Mouse (Mus musculus) ES-E14 (cell line): Measurements from ENCODE around the gene 1700010I14Rik. TPM values are rescaled to one million over a fixed set of nuclear protein-coding genes. Genes with fewer than 3 reads are reported as not detected.

Source experiments
- DNase-seq: peaks from one replicate; pipeline ENCODE4 v3.0.0-alpha.2; 2013; ENCODE audit warnings: low read depth, low spot score
- H3K27ac ChIP-seq: 2 replicates; pipeline ENCODE4 v1.5.1; 2012; ENCODE audit warnings: low read depth, mild to moderate bottlenecking, low read length, moderate library complexity, mixed read lengths; ENCODE audit not compliant: poor library complexity, insufficient read depth, severe bottlenecking
- H3K36me3 ChIP-seq: 2 replicates; pipeline ENCODE4 v1.6.1; 2012; ENCODE audit warnings: mild to moderate bottlenecking, low read length, moderate library complexity, mixed read lengths; ENCODE audit not compliant: control insufficient read depth, poor library complexity, insufficient read depth, severe bottlenecking
- H3K4me1 ChIP-seq, 2 experiments: fragments of 150-350 bp in 1 of 2; sonication (generic) in 1 of 2; 2 replicates each; pipeline ENCODE4 v1.6.1; 2012; ENCODE audit warnings: low read length in 2 of 2, mild to moderate bottlenecking in 1 of 2, mixed read lengths in 1 of 2; ENCODE audit not compliant: control insufficient read depth in 2 of 2, insufficient read depth in 2 of 2, poor library complexity in 1 of 2
- H3K4me3 ChIP-seq, 2 experiments: fragments of 150-350 bp in 1 of 2; sonication (generic) in 1 of 2; 2 replicates each; pipeline ENCODE4 v1.5.1; 2012; ENCODE audit warnings: low read length in 2 of 2, low read depth in 1 of 2, mild to moderate bottlenecking in 1 of 2, mixed read lengths in 1 of 2; ENCODE audit not compliant: insufficient read depth in 1 of 2, poor library complexity in 1 of 2, severe bottlenecking in 1 of 2
- H3K9ac ChIP-seq: 2 replicates; pipeline ENCODE4 v1.6.1; 2012; ENCODE audit warnings: low read depth, mild to moderate bottlenecking, low read length, mixed read lengths; ENCODE audit not compliant: poor library complexity, insufficient read depth, severe bottlenecking
- H3K9me3 ChIP-seq: fragments of 150-350 bp; sonication (generic); 2 replicates; pipeline ENCODE4 v1.6.1; 2012; ENCODE audit warnings: low read depth, mild to moderate bottlenecking, low read length; ENCODE audit not compliant: control insufficient read depth, insufficient read depth
- CHD2 ChIP-seq: IDR thresholded peaks from 2 replicates; pipeline ENCODE4 v1.6.1; 2014; ENCODE audit warnings: mild to moderate bottlenecking, low read depth, low read length, inconsistent platforms
- HCFC1 ChIP-seq: IDR thresholded peaks from 2 replicates; pipeline ENCODE4 v1.6.1; 2012; ENCODE audit warnings: low read length, inconsistent platforms, borderline replicate concordance; ENCODE audit not compliant: insufficient read depth
- MAFK ChIP-seq: IDR thresholded peaks from 2 replicates; pipeline ENCODE4 v1.6.1; 2014; ENCODE audit warnings: mild to moderate bottlenecking, low read depth, low read length, inconsistent platforms; ENCODE audit not compliant: insufficient read depth
- ZC3H11A ChIP-seq: IDR thresholded peaks from 2 replicates; pipeline ENCODE4 v1.6.1; 2012; ENCODE audit warnings: low read depth, mild to moderate bottlenecking, inconsistent platforms, low read length, borderline replicate concordance
- ZNF384 ChIP-seq: IDR thresholded peaks from 2 replicates; pipeline ENCODE4 v1.6.1; 2012; ENCODE audit warnings: low read depth, low read length, inconsistent platforms
- in situ Hi-C, 2 experiments: fragments of 600-800 bp; cut with MboI; formaldehyde crosslinking; loops; one replicate each; pipeline ENCODE4 v1.15.1; 2025; ENCODE audit warnings: low sequenced_read_pairs in 2 of 2, inconsistent platforms in 1 of 2; ENCODE audit not compliant: unreplicated experiment in 2 of 2
- total RNA-seq: library from RNA; depleted of rRNA; stranded (reverse); fragments of 300-350 nt; gene quantifications from 2 replicates; pipeline ENCODE4 v1.2.3, GENCODE M21; 2012

Gene 1700010I14Rik
- total RNA-seq, 1 experiment: 0.22 TPM

DNA sequence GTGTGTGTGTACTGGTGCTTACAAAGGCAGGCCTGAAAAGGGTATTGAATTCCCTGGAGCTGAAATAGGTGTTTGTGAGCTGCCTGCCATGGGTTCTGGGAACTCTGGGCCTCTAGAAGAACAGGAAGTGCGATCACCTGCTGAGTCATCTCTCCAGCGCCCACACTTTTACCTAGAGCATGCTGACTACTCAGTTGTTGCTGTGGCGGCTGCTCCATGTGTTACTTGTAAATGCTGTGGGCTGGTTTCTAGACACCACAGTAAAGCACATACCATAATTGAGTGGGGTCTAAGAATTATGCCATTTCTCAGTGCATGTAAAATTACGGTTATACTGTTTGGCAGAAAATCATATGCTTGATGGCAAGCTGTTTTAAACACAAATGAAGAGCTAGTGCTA is 14.3 kb downstream of the 1700010I14Rik start:
- in situ Hi-C loops: no loop called here
- DNase-seq: no peak
- TF ChIP-seq ZNF384 (no peak), HCFC1 (no peak), MAFK (no peak), ZC3H11A (no peak), CHD2 (no peak)

DNA sequence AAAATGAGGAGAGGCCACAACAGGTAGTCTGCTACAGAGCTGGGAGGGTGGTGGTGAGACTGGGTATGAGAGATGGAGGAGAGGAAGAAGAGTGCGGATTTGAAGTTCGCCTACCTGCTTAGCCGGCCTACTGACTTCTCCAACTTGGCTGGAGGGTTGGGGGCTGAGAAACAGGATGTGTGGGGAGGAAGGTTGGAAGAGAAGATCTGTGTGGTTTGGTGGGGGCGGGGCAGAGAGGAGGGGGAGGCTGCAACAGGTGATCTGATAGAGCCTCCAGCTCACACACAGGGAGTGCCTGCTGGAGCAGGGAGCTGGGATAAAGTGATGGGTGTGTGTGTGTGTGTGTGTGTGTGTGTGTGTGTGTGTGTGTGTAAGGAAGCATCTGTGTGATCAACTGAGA is 16.4 kb downstream of the 1700010I14Rik start:
- H3K4me3 ChIP-seq: no peak overlapping the region
- in situ Hi-C loops: no loop called here
- H3K36me3 ChIP-seq: no peaks in the 10 kb centered on the region
- no peak overlapping the region for H3K9ac ChIP-seq
- no peaks in the 10 kb centered on the region for H3K9me3 ChIP-seq
- DNase-seq: no peak
- H3K4me1 ChIP-seq: no peaks in the 10 kb centered on the region
- H3K27ac ChIP-seq: no peak overlapping the region
- TF ChIP-seq HCFC1 (no peak), ZNF384 (no peak), MAFK (no peak), CHD2 (no peak), ZC3H11A (no peak)

More for the DNA sequence above, 14.3 kb downstream of the 1700010I14Rik start:
- Histone ChIP-seq H3K27ac (no peak overlapping the region), H3K9ac (no peak overlapping the region), H3K36me3 (no peaks in the 10 kb centered on the region), H3K9me3 (no peaks in the 10 kb centered on the region), H3K4me3 (no peak overlapping the region), H3K4me1 (no peaks in the 10 kb centered on the region)

- no peak for DNase-seq
- Histone ChIP-seq H3K4me1 (no peaks in the 10 kb centered on the region), H3K9me3 (no peaks in the 10 kb centered on the region), H3K27ac (no peak overlapping the region), H3K4me3 (no peak overlapping the region), H3K36me3 (no peaks in the 10 kb centered on the region), H3K9ac (no peak overlapping the region)
- in situ Hi-C loops: no loop called here
- TF ChIP-seq HCFC1 (no peak), ZC3H11A (no peak), CHD2 (no peak), ZNF384 (no peak), MAFK (no peak)
Observed at GRCm38 (mm10) chr17:9023198-9023942, 35.2 kb downstream of the 1700010I14Rik start.

DNA sequence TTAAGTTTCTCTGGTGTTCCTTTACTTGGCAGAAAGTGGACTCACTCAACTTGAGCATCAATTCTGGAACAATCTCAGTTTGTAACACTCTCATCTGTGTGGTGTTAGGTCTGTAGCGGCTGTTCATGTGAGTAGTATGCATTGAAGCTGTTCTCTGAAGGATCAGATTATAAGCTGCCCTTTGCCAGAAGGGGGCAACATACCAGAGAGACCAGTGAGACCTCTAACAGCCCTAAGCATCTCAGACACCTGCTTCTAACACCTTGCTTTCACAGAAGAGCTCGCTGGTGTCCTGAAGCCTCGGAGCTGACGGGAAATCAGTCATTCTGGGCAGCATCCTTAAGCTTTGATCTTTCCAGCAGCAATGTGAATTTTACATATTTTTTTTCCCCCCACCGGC is 42.0 kb downstream of the 1700010I14Rik start:
- Histone ChIP-seq H3K9me3 (no peaks in the 10 kb centered on the region; the same call in 1 of the 2 replicates), H3K36me3 (no peaks in the 10 kb centered on the region), H3K9ac (no peak overlapping the region), H3K4me1 (no peaks in the 10 kb centered on the region), H3K4me3 (no peak overlapping the region), H3K27ac (no peak overlapping the region)
- in situ Hi-C loops: no loop called here
- TF ChIP-seq CHD2 (no peak), ZC3H11A (no peak), MAFK (no peak), HCFC1 (no peak), ZNF384 (no peak)
- no peak for DNase-seq
